Mouse (Mus musculus) G1E (cell line): ENCODE data around the gene Lmln.

Experiments used
- CTCF ChIP-seq: IDR thresholded peaks from 2 replicates; pipeline ENCODE4 v1.5.1; 2012; ENCODE audit warnings: low read depth, low read length, inconsistent platforms, mixed read lengths
- GATA1 ChIP-seq: IDR thresholded peaks from 2 replicates; pipeline ENCODE4 v1.6.1; 2012; ENCODE audit warnings: borderline replicate concordance, low read length, inconsistent platforms, mixed read lengths
- GATA2 ChIP-seq: IDR thresholded peaks from 2 replicates; pipeline ENCODE4 v1.6.1; 2012; ENCODE audit warnings: low read depth, low read length, inconsistent platforms, borderline replicate concordance
- POLR2AphosphoS5 ChIP-seq: IDR thresholded peaks from 2 replicates; pipeline ENCODE4 v1.6.1; 2012; ENCODE audit warnings: low read depth, low read length, inconsistent platforms; ENCODE audit not compliant: insufficient replicate concordance
- TAL1 ChIP-seq: conservative IDR thresholded peaks from 2 replicates; pipeline ENCODE4 v1.6.1; 2012; ENCODE audit warnings: low read depth, low read length, inconsistent platforms, mixed read lengths

- TF ChIP-seq CTCF (no peak), GATA1 (no peak), POLR2AphosphoS5 (no peak), TAL1 (no peak), GATA2 (no peak)
Observed at GRCm38 (mm10) chr16:33154992-33155391, 92.7 kb downstream of the Lmln start.
